ENCODE assay signal across 16 mouse cellular contexts in the genomic region with DNA sequence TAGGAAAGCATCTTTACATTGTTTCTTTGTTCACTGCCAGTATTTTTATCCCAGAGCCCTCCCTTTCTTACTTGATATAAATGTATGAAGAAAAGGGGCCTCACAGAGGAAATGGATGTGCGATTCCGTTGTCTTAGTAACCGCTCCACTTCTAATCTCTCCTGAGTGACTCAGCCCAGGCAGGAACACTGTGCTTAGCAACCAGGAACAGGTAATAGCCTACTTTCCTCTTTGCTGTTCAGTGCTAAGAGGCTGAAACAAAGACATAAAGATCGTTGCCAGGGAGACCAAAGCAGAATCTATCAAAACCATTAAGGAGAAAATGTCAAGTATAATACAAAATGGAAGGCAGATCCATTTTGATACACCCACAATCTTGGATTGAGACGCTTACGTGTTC. TPM values are rescaled to one million over a fixed set of nuclear protein-coding genes. Genes with fewer than 3 reads are reported as not detected.
DNase-seq lines count a peak whose midpoint lies in the region; ATAC-seq and TF ChIP-seq lines count a peak whose summit lies in the region.
"Had no signal": no experiment of that assay in that cellular context is flagged by ENCODE, and none has a peak within 500 bp of the region (broad histone marks: within the 10 kb centered on the region; RNA-seq: fewer than 3 reads in every experiment).

No protein-coding gene starts in this region.

- H3K9ac ChIP-seq in midbrain, embryonic 13.5 days (replicated peaks) = no peak overlapping the region
- H3K9ac ChIP-seq in midbrain, embryonic 11.5 days (ENCODE audit: low read length) = no peak overlapping the region
- H3K9ac ChIP-seq in forebrain, postnatal 0 days = no peak overlapping the region
- no peak overlapping the region for H3K9ac ChIP-seq in neural tube, embryonic 14.5 days (replicated peaks; ENCODE audit: low read depth, low read length)

- H3K27me3 ChIP-seq in midbrain, embryonic 13.5 days = no peaks in the 10 kb centered on the region
- no peaks in the 10 kb centered on the region for H3K27me3 ChIP-seq in midbrain, embryonic 11.5 days (ENCODE audit: control insufficient read depth, insufficient read depth, low read length)
- H3K27me3 ChIP-seq in forebrain, postnatal 0 days (ENCODE audit: insufficient read depth, low read length) = no peaks in the 10 kb centered on the region
- no peaks in the 10 kb centered on the region for H3K27me3 ChIP-seq in neural tube, embryonic 14.5 days (ENCODE audit: control insufficient read depth, insufficient read depth, low read length)

- WGBS in midbrain, embryonic 13.5 days = 65% methylated on average over 6 of the region's 6 CpGs
- 75% methylated on average over 6 of the region's 6 CpGs for WGBS in midbrain, embryonic 11.5 days
- WGBS in forebrain, postnatal 0 days = 61% methylated on average over 6 of the region's 6 CpGs
- WGBS in neural tube, embryonic 14.5 days = 67% methylated on average over 6 of the region's 6 CpGs

- peak; percentile 89 for ATAC-seq in midbrain, embryonic 13.5 days
- ATAC-seq in midbrain, embryonic 11.5 days (ENCODE audit: low FRiP score) = no peak
- ATAC-seq in forebrain, postnatal 0 days = peak; percentile 96
- peak; percentile 79; the same call in 1 of the 2 replicates for ATAC-seq in neural tube, embryonic 14.5 days (ENCODE audit: low read depth)
- no peak for ATAC-seq in erythroid progenitor cell, adult 5-6 weeks (replicated peaks; ENCODE audit: low FRiP score, poor library complexity, severe bottlenecking)
- ATAC-seq: CD4-positive, CD25-positive, alpha-beta regulatory T cell, adult 4 months; intestine, postnatal 0 days had no signal

- TF ChIP-seq POLR2A in cortical plate, adult 2 months (IDR thresholded peaks at IDR 0.05; ENCODE audit: extremely low read depth, insufficient read depth, low read length) = no peak

- H3K9me3 ChIP-seq in midbrain, embryonic 13.5 days = no peaks in the 10 kb centered on the region
- no peaks in the 10 kb centered on the region for H3K9me3 ChIP-seq in midbrain, embryonic 11.5 days (ENCODE audit: control insufficient read depth, low read length)
- no peaks in the 10 kb centered on the region for H3K9me3 ChIP-seq in forebrain, postnatal 0 days (ENCODE audit: low read length)
- no peaks in the 10 kb centered on the region for H3K9me3 ChIP-seq in neural tube, embryonic 14.5 days (ENCODE audit: control insufficient read depth, low read length)

- no peak overlapping the region for H3K4me3 ChIP-seq in midbrain, embryonic 13.5 days (replicated peaks)
- no peak overlapping the region for H3K4me3 ChIP-seq in midbrain, embryonic 11.5 days (ENCODE audit: low read depth, low read length)
- H3K4me3 ChIP-seq in cortical plate, adult 2 months (ENCODE audit: insufficient read depth, low read length) = no peak overlapping the region
- H3K4me3 ChIP-seq in forebrain, postnatal 0 days (ENCODE audit: low read depth, low read length) = no peak overlapping the region
- no peak overlapping the region for H3K4me3 ChIP-seq in neural tube, embryonic 14.5 days (ENCODE audit: low read depth, low read length)

- peak overlapping the region; percentile 53; the same call in 1 of the 2 replicates for H3K27ac ChIP-seq in midbrain, embryonic 13.5 days
- H3K27ac ChIP-seq in midbrain, embryonic 11.5 days (ENCODE audit: low read depth, low read length) = no peak overlapping the region
- H3K27ac ChIP-seq in cortical plate, adult 2 months (ENCODE audit: insufficient read depth, low read length) = peak overlapping the region; percentile 29; the same call in 1 of the 2 replicates
- peak overlapping the region; percentile 62 for H3K27ac ChIP-seq in forebrain, postnatal 0 days (ENCODE audit: low read depth, low read length)
- no peak overlapping the region for H3K27ac ChIP-seq in neural tube, embryonic 14.5 days (ENCODE audit: low read depth, low read length)

- peaks cover 8% of the 10 kb centered on the region; the same call in 1 of the 2 replicates for H3K4me1 ChIP-seq in midbrain, embryonic 13.5 days (replicated peaks)
- no peaks in the 10 kb centered on the region for H3K4me1 ChIP-seq in midbrain, embryonic 11.5 days (ENCODE audit: control insufficient read depth, insufficient read depth, low read length)
- H3K4me1 ChIP-seq in cortical plate, adult 2 months (ENCODE audit: control insufficient read depth, insufficient read depth, low read length) = no peaks in the 10 kb centered on the region
- H3K4me1 ChIP-seq in forebrain, postnatal 0 days (ENCODE audit: insufficient read depth) = no peaks in the 10 kb centered on the region
- H3K4me1 ChIP-seq in neural tube, embryonic 14.5 days (ENCODE audit: control insufficient read depth, insufficient read depth, low read length) = no peaks in the 10 kb centered on the region

- H3K4me2 ChIP-seq in midbrain, embryonic 13.5 days (replicated peaks) = no peak overlapping the region
- no peak overlapping the region for H3K4me2 ChIP-seq in midbrain, embryonic 11.5 days
- no peak overlapping the region for H3K4me2 ChIP-seq in forebrain, postnatal 0 days (ENCODE audit: low read depth)
- no peak overlapping the region for H3K4me2 ChIP-seq in neural tube, embryonic 14.5 days (ENCODE audit: low read depth, low read length)
- H3K4me2 ChIP-seq: heart, embryonic 11.5 days had no signal

- DNase-seq in midbrain, embryonic 11.5 days (ENCODE audit: low spot score, missing footprints) = no peak
- DNase-seq in forebrain, postnatal 0 days = peak; percentile 50
- no peak for DNase-seq in thymus, postnatal 4 days
- DNase-seq: adrenal gland, adult 8-10 months; cerebellum, adult 2 months; gastrocnemius, postnatal 25 days; heart, postnatal 36 days; kidney, postnatal 10 days; lung, postnatal 14 days had no signal

- H3K36me3 ChIP-seq in midbrain, embryonic 13.5 days = no peaks in the 10 kb centered on the region
- no peaks in the 10 kb centered on the region for H3K36me3 ChIP-seq in midbrain, embryonic 11.5 days (ENCODE audit: control insufficient read depth, insufficient read depth, low read length)
- H3K36me3 ChIP-seq in forebrain, postnatal 0 days (ENCODE audit: insufficient read depth) = no peaks in the 10 kb centered on the region
- H3K36me3 ChIP-seq in neural tube, embryonic 14.5 days (ENCODE audit: control insufficient read depth, insufficient read depth, low read length) = no peaks in the 10 kb centered on the region

- no peak for TF ChIP-seq CTCF in cortical plate, adult 2 months (IDR thresholded peaks at IDR 0.05; ENCODE audit: extremely low read depth, insufficient read depth, low read length)
- no peak for TF ChIP-seq CTCF in forebrain, postnatal 0 days (IDR thresholded peaks at IDR 0.05; ENCODE audit: low read depth)

RNA-seq across cellular contexts. Expression of a gene that starts 38.5 kb away (rescaled TPM):
- 23.6 and 31.0 TPM in 2 replicates for polyA plus RNA-seq in midbrain, embryonic 13.5 days (2015; fragmentation: Nextera tagmentation; extraction: Ambion mirVana)
- 54.0 and 54.3 TPM in 2 replicates for polyA plus RNA-seq in midbrain, embryonic 11.5 days (2014; fragmentation: Nextera tagmentation; extraction: Ambion mirVana)
- polyA plus RNA-seq in cortical plate, adult 2 months (2012; rRNA removed) = 2.0 and 2.8 TPM in 2 replicates
- total RNA-seq in forebrain, postnatal 0 days (2014; rRNA removed) = 8.9 and 11.5 TPM in 2 replicates
- 7.7 and 9.1 TPM in 2 replicates for polyA plus RNA-seq in forebrain, postnatal 0 days (2015; fragmentation: Nextera tagmentation; extraction: Ambion mirVana)
- polyA plus RNA-seq in neural tube, embryonic 14.5 days (2014; fragmentation: Nextera tagmentation; extraction: Ambion mirVana) = 24.9 and 29.8 TPM in 2 replicates
- 2,632 and 2,832 TPM in 2 replicates for total RNA-seq in erythroid progenitor cell, adult 5-6 weeks (2015; ENCODE audit: low replicate concordance)
- 1,921 and 2,180 TPM in 2 replicates for total RNA-seq in erythroid progenitor cell, adult 5-6 weeks (2017; ENCODE audit: low replicate concordance)

RNA-seq across cellular contexts. Expression of a gene that starts 49.7 kb away (rescaled TPM):
- polyA plus RNA-seq in midbrain, embryonic 13.5 days (2015; fragmentation: Nextera tagmentation; extraction: Ambion mirVana) = 65.0 and 69.3 TPM in 2 replicates
- polyA plus RNA-seq in midbrain, embryonic 11.5 days (2014; fragmentation: Nextera tagmentation; extraction: Ambion mirVana) = 44.8 and 48.5 TPM in 2 replicates
- 38.7 and 39.4 TPM in 2 replicates for polyA plus RNA-seq in cortical plate, adult 2 months (2012; rRNA removed)
- 46.8 and 56.9 TPM in 2 replicates for total RNA-seq in forebrain, postnatal 0 days (2014; rRNA removed)
- 68.5 and 69.6 TPM in 2 replicates for polyA plus RNA-seq in forebrain, postnatal 0 days (2015; fragmentation: Nextera tagmentation; extraction: Ambion mirVana)
- 76.2 and 93.6 TPM in 2 replicates for polyA plus RNA-seq in neural tube, embryonic 14.5 days (2014; fragmentation: Nextera tagmentation; extraction: Ambion mirVana)
- 7.9 and 17.6 TPM in 2 replicates for total RNA-seq in erythroid progenitor cell, adult 5-6 weeks (2015; ENCODE audit: low replicate concordance)
- total RNA-seq in erythroid progenitor cell, adult 5-6 weeks (2017; ENCODE audit: low replicate concordance) = 10.3 and 28.1 TPM in 2 replicates

Comparison
In these comparisons a context has a peak if more than half of its experiments do, and no peak if none do; other contexts are left out.
1. ATAC-seq: peak in midbrain, embryonic 13.5 days (single experiment), forebrain, postnatal 0 days (single experiment) and neural tube, embryonic 14.5 days (single experiment); none in midbrain, embryonic 11.5 days (single experiment) and erythroid progenitor cell, adult 5-6 weeks (single experiment).
2. H3K27ac ChIP-seq: peak in midbrain, embryonic 13.5 days (single experiment), cortical plate, adult 2 months (single experiment) and forebrain, postnatal 0 days (single experiment); none in midbrain, embryonic 11.5 days (single experiment) and neural tube, embryonic 14.5 days (single experiment).